Mouse (Mus musculus) adipocyte (in vitro differentiated cells): ENCODE measurements around the gene Gstp2.
"Not testable (repeated sequence)": the region's sequence is repeated elsewhere in the genome, so short reads cannot be mapped to it uniquely, and the experiment has no call there.

Experiments used
- DNase-seq: peaks from one replicate; pipeline ENCODE4 v3.0.0-alpha.2; 2016; ENCODE audit warnings: low spot score

The Gstp2 gene

GRCm38 (mm10) chr19:4070311-4070710, 24.5 kb upstream of the Gstp2 start:
- no peak for DNase-seq

GRCm38 (mm10) chr19:4068717-4069410, 23.0 kb upstream of the Gstp2 start:
- no peak for DNase-seq

GRCm38 (mm10) chr19:4068242-4068641, 22.4 kb upstream of the Gstp2 start:
- not testable (repeated sequence) for DNase-seq

- DNase-seq: no peak
Measured at GRCm38 (mm10) chr19:4066877-4067276, 21.1 kb upstream of the Gstp2 start.

GRCm38 (mm10) chr19:4066280-4066679, 20.5 kb upstream of the Gstp2 start:
- no peak for DNase-seq

GRCm38 (mm10) chr19:4064501-4064900, 18.7 kb upstream of the Gstp2 start:
- not testable (repeated sequence) for DNase-seq

- DNase-seq: not testable (repeated sequence)
Measured at GRCm38 (mm10) chr19:4063357-4063756, 17.5 kb upstream of the Gstp2 start.

- no peak for DNase-seq
Measured at GRCm38 (mm10) chr19:4060899-4061465, 15.2 kb upstream of the Gstp2 start.

GRCm38 (mm10) chr19:4060044-4060898, 14.4 kb upstream of the Gstp2 start:
- DNase-seq: not testable (repeated sequence)

GRCm38 (mm10) chr19:4059069-4059740, 13.4 kb upstream of the Gstp2 start, which contains the start of gene Gstp3:
Gstp3 (minus strand) TSS chr19:4059569.
- DNase-seq: no peak

GRCm38 (mm10) chr19:4058581-4058980, 12.8 kb upstream of the Gstp2 start:
- no peak for DNase-seq

- DNase-seq: no peak
Measured at GRCm38 (mm10) chr19:4057962-4058361, 12.1 kb upstream of the Gstp2 start.

- no peak for DNase-seq
Measured at GRCm38 (mm10) chr19:4057389-4057788, 11.6 kb upstream of the Gstp2 start.

- no peak for DNase-seq
Measured at GRCm38 (mm10) chr19:4056727-4057126, 10.9 kb upstream of the Gstp2 start.

GRCm38 (mm10) chr19:4055947-4056693, 10.3 kb upstream of the Gstp2 start:
- DNase-seq: no peak

- peak; percentile 49 for DNase-seq
Measured at GRCm38 (mm10) chr19:4055216-4055946, 9.6 kb upstream of the Gstp2 start.

- no peak for DNase-seq
Measured at GRCm38 (mm10) chr19:4054613-4055012, 8.8 kb upstream of the Gstp2 start.

GRCm38 (mm10) chr19:4052516-4053030, 6.8 kb upstream of the Gstp2 start:
- peak; percentile 40 for DNase-seq

- DNase-seq: peak; percentile 77
Measured at GRCm38 (mm10) chr19:4051741-4052515, 6.1 kb upstream of the Gstp2 start.

GRCm38 (mm10) chr19:4051016-4051415, 5.2 kb upstream of the Gstp2 start:
- DNase-seq: no peak
